Mouse (Mus musculus) kidney, adult 2 months (tissue): Measurements from ENCODE around the gene Il22ra1. TPM values are rescaled to one million over a fixed set of nuclear protein-coding genes. Genes with fewer than 3 reads are reported as not detected.

Experiments used
- DNase-seq: peaks from one replicate; pipeline ENCODE4 v3.0.0; 2021
- H3K27ac ChIP-seq: fragments of 200-500 bp; 2 replicates; pipeline ENCODE4 v1.5.1; 2012; ENCODE audit warnings: low read depth, low read length, control low read depth, inconsistent platforms; ENCODE audit not compliant: insufficient read depth
- H3K27me3 ChIP-seq: fragments of 200-500 bp; replicated peaks from 2 replicates; pipeline ENCODE4 v1.6.1; 2012; ENCODE audit warnings: mild to moderate bottlenecking, moderate library complexity, low read length, inconsistent platforms; ENCODE audit not compliant: control insufficient read depth, insufficient read depth
- H3K36me3 ChIP-seq: fragments of 200-500 bp; 2 replicates; pipeline ENCODE4 v1.6.1; 2012; ENCODE audit warnings: mild to moderate bottlenecking, moderate library complexity, low read length, inconsistent platforms; ENCODE audit not compliant: control insufficient read depth, insufficient read depth
- H3K4me1 ChIP-seq: fragments of 200-500 bp; 2 replicates; pipeline ENCODE4 v1.6.1; 2011; ENCODE audit warnings: low read length; ENCODE audit not compliant: control insufficient read depth, insufficient read depth
- H3K4me3 ChIP-seq: fragments of 200-500 bp; 2 replicates; pipeline ENCODE4 v1.5.1; 2011; ENCODE audit warnings: mild to moderate bottlenecking, low read depth, low read length, control low read depth; ENCODE audit not compliant: insufficient read depth
- CTCF ChIP-seq: fragments of 200-500 bp; conservative IDR thresholded peaks from 2 replicates; pipeline ENCODE4 v1.5.1; 2011; ENCODE audit warnings: low read depth, mild to moderate bottlenecking, control low read depth, low read length, moderate library complexity, mixed read lengths; ENCODE audit not compliant: insufficient read depth, insufficient read length
- POLR2A ChIP-seq: fragments of 200-500 bp; IDR thresholded peaks from one replicate; pipeline ENCODE4 v1.6.1; 2011; ENCODE audit warnings: low read depth, low read length, control low read depth
- WGBS: fragments of 180-500 bp; shearing (Covaris S2); methylation state at CpG from one replicate; pipeline ENCODE4 v1.1.7; 2018; 5-methylcytosine and 5-hydroxymethylcytosine counted together
- polyA plus RNA-seq: library from polyadenylated mRNA; depleted of rRNA; stranded (reverse); fragments of >200 nt; gene quantifications from 2 replicates; pipeline ENCODE4 v1.2.3, GENCODE M21; 2012

Il22ra1 gene
- polyA plus RNA-seq, 1 experiment: 3.0 TPM

- Histone ChIP-seq H3K27ac (no peak overlapping the region), H3K4me1 (no peaks in the 10 kb centered on the region; the same call in 1 of the 2 replicates), H3K27me3 (no peaks in the 10 kb centered on the region), H3K4me3 (no peak overlapping the region), H3K36me3 (no peaks in the 10 kb centered on the region)
- DNase-seq: no peak
- TF ChIP-seq CTCF (no peak), POLR2A (no peak)
- WGBS: 79% methylated on average over 9 of the region's 9 CpGs
Observed at GRCm38 (mm10) chr4:135730204-135730603, 2.2 kb downstream of the Il22ra1 start.

- Histone ChIP-seq H3K27ac (no peak overlapping the region), H3K4me1 (no peaks in the 10 kb centered on the region; the same call in 1 of the 2 replicates), H3K27me3 (no peaks in the 10 kb centered on the region), H3K36me3 (no peaks in the 10 kb centered on the region), H3K4me3 (no peak overlapping the region)
- DNase-seq: no peak
- TF ChIP-seq POLR2A (no peak), CTCF (no peak)
- WGBS: 85% methylated on average over 8 of the region's 8 CpGs
Observed at GRCm38 (mm10) chr4:135730951-135731350, 3.0 kb downstream of the Il22ra1 start.

GRCm38 (mm10) chr4:135733901-135734300, 5.9 kb downstream of the Il22ra1 start:
- Histone ChIP-seq H3K27me3 (no peaks in the 10 kb centered on the region), H3K4me1 (no peaks in the 10 kb centered on the region), H3K36me3 (no peaks in the 10 kb centered on the region), H3K4me3 (no peak overlapping the region), H3K27ac (no peak overlapping the region)
- no peak for TF ChIP-seq CTCF
- no peak for TF ChIP-seq POLR2A
- no peak for DNase-seq
- 96% methylated on average over 14 of the region's 14 CpGs for WGBS

GRCm38 (mm10) chr4:135736903-135737302, 8.9 kb downstream of the Il22ra1 start:
- DNase-seq: no peak
- no peak overlapping the region for H3K27ac ChIP-seq
- TF ChIP-seq CTCF (no peak), POLR2A (no peak)
- 79% methylated on average over 3 of the region's 3 CpGs for WGBS
- H3K4me3 ChIP-seq: no peak overlapping the region
- no peaks in the 10 kb centered on the region for H3K27me3 ChIP-seq
- no peaks in the 10 kb centered on the region for H3K36me3 ChIP-seq
- H3K4me1 ChIP-seq: no peaks in the 10 kb centered on the region

- H3K4me3 ChIP-seq: no peak overlapping the region
- H3K27me3 ChIP-seq: no peaks in the 10 kb centered on the region
- no peak overlapping the region for H3K27ac ChIP-seq
- H3K4me1 ChIP-seq: no peaks in the 10 kb centered on the region
- WGBS: 71% methylated on average over 5 of the region's 5 CpGs
- DNase-seq: no peak
- TF ChIP-seq POLR2A (no peak), CTCF (no peak)
- no peaks in the 10 kb centered on the region for H3K36me3 ChIP-seq
Observed at GRCm38 (mm10) chr4:135738237-135738636, 10.3 kb downstream of the Il22ra1 start.

GRCm38 (mm10) chr4:135739148-135739547, 11.2 kb downstream of the Il22ra1 start:
- H3K27ac ChIP-seq: no peak overlapping the region
- no peak for DNase-seq
- 73% methylated on average over 7 of the region's 7 CpGs for WGBS
- no peaks in the 10 kb centered on the region for H3K4me1 ChIP-seq
- TF ChIP-seq CTCF (no peak), POLR2A (no peak)
- H3K4me3 ChIP-seq: no peak overlapping the region
- no peaks in the 10 kb centered on the region for H3K36me3 ChIP-seq
- H3K27me3 ChIP-seq: no peaks in the 10 kb centered on the region

GRCm38 (mm10) chr4:135739672-135740071, 11.7 kb downstream of the Il22ra1 start:
- Histone ChIP-seq H3K27me3 (no peaks in the 10 kb centered on the region), H3K36me3 (no peaks in the 10 kb centered on the region), H3K4me3 (no peak overlapping the region), H3K4me1 (no peaks in the 10 kb centered on the region), H3K27ac (no peak overlapping the region)
- TF ChIP-seq POLR2A (no peak), CTCF (no peak)
- DNase-seq: no peak
- 96% methylated on average over 14 of the region's 14 CpGs for WGBS
